Comparison of ENCODE assay signal across 26 mouse cellular contexts in the genomic region with DNA sequence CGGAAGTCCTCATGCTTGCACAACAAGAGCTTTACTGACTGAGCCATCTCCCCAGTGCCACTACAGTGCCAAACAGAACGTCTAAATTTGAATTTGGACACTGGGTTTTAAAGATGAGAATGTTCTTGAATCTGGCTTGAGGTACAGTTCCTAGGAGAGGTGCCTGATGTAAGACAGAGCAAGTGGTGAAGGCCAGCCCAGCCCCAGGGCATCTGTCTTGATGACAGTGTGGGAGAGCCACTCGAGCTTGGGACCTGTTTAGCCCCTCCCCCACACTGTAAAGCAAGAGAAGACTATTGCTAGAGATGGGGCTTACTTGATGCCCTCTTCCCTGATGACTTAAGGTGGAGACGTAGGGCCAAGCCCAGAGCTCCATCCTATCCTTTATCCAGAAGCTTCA. TPM values are rescaled to one million over a fixed set of nuclear protein-coding genes. Genes with fewer than 3 reads are reported as not detected.
A peak's percentile ranks its signal among the peaks of the same experiment; 100 is the strongest.
DNase-seq lines count a peak whose midpoint lies in the region; ATAC-seq and TF ChIP-seq lines count a peak whose summit lies in the region.
"Had no signal": no experiment of that assay in that cellular context is flagged by ENCODE, and none has a peak within 500 bp of the region (broad histone marks: within the 10 kb centered on the region; RNA-seq: fewer than 3 reads in every experiment).

No protein-coding gene starts in this region.

- H3K4me3 ChIP-seq in limb, embryonic 12.5 days (replicated peaks) = no peak overlapping the region
- no peak overlapping the region for H3K4me3 ChIP-seq in limb, embryonic 10.5 days
- H3K4me3 ChIP-seq in myocyte = no peak overlapping the region
- H3K4me3 ChIP-seq: embryonic facial prominence, embryonic 10.5 days; embryonic facial prominence, embryonic 12.5 days; forebrain, embryonic 13.5 days; forebrain, embryonic 15.5 days had no signal

- H3K4me1 ChIP-seq in limb, embryonic 12.5 days (replicated peaks) = peaks cover 16% of the 10 kb centered on the region
- peaks cover 14% of the 10 kb centered on the region for H3K4me1 ChIP-seq in limb, embryonic 10.5 days

- peaks cover 17% of the 10 kb centered on the region for H3K27me3 ChIP-seq in limb, embryonic 12.5 days
- peaks cover 31% of the 10 kb centered on the region for H3K27me3 ChIP-seq in limb, embryonic 10.5 days (ENCODE audit: low read depth, poor library complexity, severe bottlenecking)
- H3K27me3 ChIP-seq in myocyte (ENCODE audit: control insufficient read depth, insufficient read depth, insufficient read length) = no peaks in the 10 kb centered on the region
- H3K27me3 ChIP-seq: forebrain, embryonic 13.5 days; forebrain, embryonic 15.5 days; Patski had no signal

- 0 out of 2 replicates have a peak, but pooled peaks have one; percentile 7 for ATAC-seq in limb, embryonic 12.5 days (ENCODE audit: insufficient number of reproducible peaks, insufficient read depth, low FRiP score, low TSS enrichment, low read depth)
- ATAC-seq: activated CD4-positive, CD25-positive, alpha-beta regulatory T cell, adult 4 months; forebrain, embryonic 15.5 days; forebrain, postnatal 0 days; Patski had no signal

- H3K79me2 ChIP-seq in myocyte (ENCODE audit: control insufficient read depth, insufficient read depth) = no peaks in the 10 kb centered on the region

- H3ac ChIP-seq in myocyte (ENCODE audit: control insufficient read depth, insufficient read length) = no peak overlapping the region

- no peak for DNase-seq in limb, embryonic 10.5 days (ENCODE audit: low spot score)
- peak; percentile 56 for DNase-seq in MN1 (ENCODE audit: low spot score)
- no peak for DNase-seq in left cerebral cortex, adult 8-10 months (ENCODE audit: low spot score in 2 of 2)
- DNase-seq: adrenal gland, adult 8-10 months; adrenal gland, postnatal 14 days; adrenal gland, postnatal 36 days; cerebellum, adult 11-12 months; cerebellum, adult 2 months; cerebellum, adult 9-10 months; cerebellum, postnatal 10 days; cerebellum, postnatal 25 days; forebrain, postnatal 0 days had no signal

- H3K4me2 ChIP-seq in limb, embryonic 12.5 days = no peak overlapping the region
- H3K4me2 ChIP-seq in myocyte (ENCODE audit: low read depth) = peak overlapping the region; percentile 30
- H3K4me2 ChIP-seq: embryonic facial prominence, embryonic 12.5 days; forebrain, embryonic 13.5 days; forebrain, embryonic 15.5 days had no signal

- no peak overlapping the region for H3K27ac ChIP-seq in limb, embryonic 12.5 days
- no peak overlapping the region for H3K27ac ChIP-seq in limb, embryonic 10.5 days
- H3K27ac ChIP-seq: embryonic facial prominence, embryonic 10.5 days; embryonic facial prominence, embryonic 12.5 days had no signal

- TF ChIP-seq POLR2A in myocyte (IDR thresholded peaks at IDR 0.05; ENCODE audit: insufficient read length, low read depth) = no peak

- no peak overlapping the region for H3K9ac ChIP-seq in limb, embryonic 12.5 days (replicated peaks)
- H3K9ac ChIP-seq: embryonic facial prominence, embryonic 12.5 days; forebrain, embryonic 13.5 days; forebrain, embryonic 15.5 days; forebrain, postnatal 0 days had no signal

- no peaks in the 10 kb centered on the region for H3K9me3 ChIP-seq in limb, embryonic 12.5 days
- H3K9me3 ChIP-seq in limb, embryonic 10.5 days (replicated peaks) = no peaks in the 10 kb centered on the region
- H3K9me3 ChIP-seq: embryonic facial prominence, embryonic 10.5 days; embryonic facial prominence, embryonic 12.5 days; forebrain, embryonic 13.5 days; forebrain, embryonic 15.5 days had no signal

- WGBS in limb, embryonic 12.5 days = 52% methylated on average over 4 of the region's 4 CpGs
- 59% methylated on average over 4 of the region's 4 CpGs for WGBS in limb, embryonic 10.5 days

- no peaks in the 10 kb centered on the region for H3K36me3 ChIP-seq in limb, embryonic 12.5 days
- H3K36me3 ChIP-seq in limb, embryonic 10.5 days = no peaks in the 10 kb centered on the region
- no peaks in the 10 kb centered on the region for H3K36me3 ChIP-seq in myocyte (ENCODE audit: control insufficient read depth, insufficient read depth)
- H3K36me3 ChIP-seq: embryonic facial prominence, embryonic 10.5 days; embryonic facial prominence, embryonic 12.5 days; forebrain, embryonic 15.5 days had no signal

TF ChIP-seq in myocyte, 11 proteins besides CTCF, POLR2A, EP300 and RAD21:
- TF ChIP-seq TCF3 (IDR thresholded peaks at IDR 0.05; ENCODE audit: insufficient read length, low read depth) = no peak
- no peak for TF ChIP-seq TCF12 (IDR thresholded peaks at IDR 0.05; ENCODE audit: insufficient read depth, poor library complexity, severe bottlenecking)
- peak; percentile 79; the same call in 1 of the 2 replicates for TF ChIP-seq CEBPB (IDR thresholded peaks at IDR 0.05; ENCODE audit: insufficient read depth, poor library complexity, severe bottlenecking)
- no peak for TF ChIP-seq POLR2AphosphoS2 (IDR thresholded peaks at IDR 0.05; ENCODE audit: insufficient read length, low read depth)
- TF ChIP-seq MAX (IDR thresholded peaks at IDR 0.05; ENCODE audit: low read depth) = no peak
- no peak for TF ChIP-seq REST (IDR thresholded peaks at IDR 0.05; ENCODE audit: insufficient read depth, insufficient read length)
- no peak for TF ChIP-seq USF1 (IDR thresholded peaks at IDR 0.05; ENCODE audit: low read depth)

RNA-seq across cellular contexts. Expression of gene Kncn, which starts 2.0 kb away (rescaled TPM):
- not detected in 2 replicates for polyA plus RNA-seq in limb, embryonic 12.5 days (2016; fragmentation: Nextera tagmentation; extraction: Ambion mirVana)
- not detected in 2 replicates for polyA plus RNA-seq in limb, embryonic 10.5 days (2016; fragmentation: Nextera tagmentation; extraction: Ambion mirVana)
- not detected for polyA plus RNA-seq in myocyte (2012; fragmentation: generic; extraction: Trizol)
- total RNA-seq in left cerebral cortex, adult 8-10 months (2022) = under 1 TPM in 3 of 4 experiments, not detected in 1; 0.21 to 0.53 (median 0.35) TPM
- total RNA-seq: adrenal gland, adult 18-20 months; adrenal gland, adult 8-10 months; adrenal gland, postnatal 14 days; adrenal gland, postnatal 36 days; ES-E14; MEL had no signal
- polyA plus RNA-seq: activated CD4-positive, CD25-positive, alpha-beta regulatory T cell, adult 4 months; C2C12; embryonic facial prominence, embryonic 10.5 days; embryonic facial prominence, embryonic 12.5 days; forebrain, embryonic 11.5 days; forebrain, embryonic 13.5 days; forebrain, embryonic 15.5 days; Patski had no signal

RNA-seq across cellular contexts. Expression of gene 6430628N08Rik, which starts 8.3 kb away (rescaled TPM):
- 0.13 and 0.38 TPM in 2 replicates for polyA plus RNA-seq in limb, embryonic 12.5 days (2016; fragmentation: Nextera tagmentation; extraction: Ambion mirVana)
- polyA plus RNA-seq in limb, embryonic 10.5 days (2016; fragmentation: Nextera tagmentation; extraction: Ambion mirVana) = 0.11 TPM in 1 of 2 replicates, not detected in the other
- polyA plus RNA-seq in myocyte (2012; fragmentation: generic; extraction: Trizol) = not detected
- under 1 TPM; 0.38 to 0.56 (median 0.54) TPM for total RNA-seq in left cerebral cortex, adult 8-10 months (2022)
- total RNA-seq: adrenal gland, adult 18-20 months; adrenal gland, adult 8-10 months; adrenal gland, postnatal 14 days; adrenal gland, postnatal 36 days; ES-E14; MEL had no signal
- polyA plus RNA-seq: activated CD4-positive, CD25-positive, alpha-beta regulatory T cell, adult 4 months; C2C12; cortical plate, adult 2 months; embryonic facial prominence, embryonic 12.5 days; forebrain, embryonic 11.5 days; forebrain, embryonic 13.5 days; Patski had no signal

RNA-seq across cellular contexts. Expression of gene Mknk1, which starts 43.2 kb away (rescaled TPM):
- 33.6 and 38.0 TPM in 2 replicates for polyA plus RNA-seq in limb, embryonic 12.5 days (2016; fragmentation: Nextera tagmentation; extraction: Ambion mirVana)
- polyA plus RNA-seq in limb, embryonic 10.5 days (2016; fragmentation: Nextera tagmentation; extraction: Ambion mirVana) = 23.1 and 29.6 TPM in 2 replicates
- polyA plus RNA-seq in myocyte (2012; fragmentation: generic; extraction: Trizol) = 31.7 TPM
- 10 to 100 TPM; 34.9 to 45.5 (median 39.6) TPM for total RNA-seq in left cerebral cortex, adult 8-10 months (2022)

RNA-seq across cellular contexts. Expression of gene Mob3c, which starts 54.3 kb away (rescaled TPM):
- polyA plus RNA-seq in limb, embryonic 12.5 days (2016; fragmentation: Nextera tagmentation; extraction: Ambion mirVana) = 8.4 and 8.8 TPM in 2 replicates
- polyA plus RNA-seq in limb, embryonic 10.5 days (2016; fragmentation: Nextera tagmentation; extraction: Ambion mirVana) = 4.4 and 6.5 TPM in 2 replicates
- polyA plus RNA-seq in myocyte (2012; fragmentation: generic; extraction: Trizol) = 4.9 TPM
- 1 to 10 TPM; 5.0 to 7.3 (median 6.1) TPM for total RNA-seq in left cerebral cortex, adult 8-10 months (2022)

RNA-seq across cellular contexts. Expression of gene Dmbx1, which starts 57.5 kb away (rescaled TPM):
- polyA plus RNA-seq in limb, embryonic 12.5 days (2016; fragmentation: Nextera tagmentation; extraction: Ambion mirVana) = 0.08 and 0.13 TPM in 2 replicates
- polyA plus RNA-seq in limb, embryonic 10.5 days (2016; fragmentation: Nextera tagmentation; extraction: Ambion mirVana) = 0.05 and 0.11 TPM in 2 replicates
- 0.01 TPM for polyA plus RNA-seq in myocyte (2012; fragmentation: generic; extraction: Trizol)
- total RNA-seq in left cerebral cortex, adult 8-10 months (2022) = under 1 TPM in 2 of 4 experiments, not detected in 2; 0.09 to 0.36 TPM
- total RNA-seq: adrenal gland, adult 18-20 months; adrenal gland, adult 8-10 months; adrenal gland, postnatal 14 days; adrenal gland, postnatal 36 days; forebrain, postnatal 0 days had no signal
- polyA plus RNA-seq: activated CD4-positive, CD25-positive, alpha-beta regulatory T cell, adult 4 months; Patski had no signal
